Mouse (Mus musculus): ENCODE measurements around the gene Lmcd1. TPM values are rescaled to one million over a fixed set of nuclear protein-coding genes. Genes with fewer than 3 reads are reported as not detected.
"Not testable (repeated sequence)": the region's sequence is repeated elsewhere in the genome, so short reads cannot be mapped to it uniquely, and the experiment has no call there.

Lmcd1 gene
- 4.6 and 5.6 TPM in 2 replicates for total RNA-seq (2021)
- long read RNA-seq, transcript Lmcd1-201 (6 exons, 1,730 nt) = major isoform, 8 of 15 reads
- long read RNA-seq, partial matches to known transcripts = 4 of 15 reads
- long read RNA-seq, other reads (novel, unspliced or antisense) = 3 of 15 reads

GRCm38 (mm10) chr6:112273501-112274205 lies at the start of gene Lmcd1:
TSS of gene Lmcd1 (plus strand) at chr6:112273758.
- DNase-seq = peak; percentile 85

- DNase-seq = no peak
These were observed 49.5 kb upstream of the Lmcd1 start for GRCm38 (mm10) chr6:112223877-112224632.

GRCm38 (mm10) chr6:112236775-112237174 lies 36.8 kb upstream of the Lmcd1 start:
- no peak for DNase-seq

GRCm38 (mm10) chr6:112242216-112242615 lies 31.3 kb upstream of the Lmcd1 start:
- DNase-seq = no peak

GRCm38 (mm10) chr6:112245639-112246038 lies 27.9 kb upstream of the Lmcd1 start:
- DNase-seq = peak; percentile 86

- no peak for DNase-seq
These were observed 26.9 kb upstream of the Lmcd1 start for GRCm38 (mm10) chr6:112246636-112247035.

GRCm38 (mm10) chr6:112253943-112254342 lies 19.6 kb upstream of the Lmcd1 start:
- not testable (repeated sequence) for DNase-seq

- no peak for DNase-seq
These were observed 18.6 kb upstream of the Lmcd1 start for GRCm38 (mm10) chr6:112254967-112255366.

GRCm38 (mm10) chr6:112255388-112256225 lies 18.0 kb upstream of the Lmcd1 start:
- DNase-seq = no peak

GRCm38 (mm10) chr6:112256599-112256998 lies 17.0 kb upstream of the Lmcd1 start:
- no peak for DNase-seq

- DNase-seq = no peak
These were observed 12.5 kb upstream of the Lmcd1 start for GRCm38 (mm10) chr6:112261089-112261488.

GRCm38 (mm10) chr6:112264321-112264720 lies 9.2 kb upstream of the Lmcd1 start:
- no peak for DNase-seq

GRCm38 (mm10) chr6:112266631-112267030 lies 6.9 kb upstream of the Lmcd1 start:
- no peak for DNase-seq

GRCm38 (mm10) chr6:112267661-112268357 lies 5.7 kb upstream of the Lmcd1 start:
- DNase-seq = no peak

GRCm38 (mm10) chr6:112274261-112275055 lies 900 bp downstream of the Lmcd1 start:
- DNase-seq = peak; percentile 87

- DNase-seq = no peak
These were observed 2.2 kb downstream of the Lmcd1 start for GRCm38 (mm10) chr6:112275731-112276245.

- DNase-seq = no peak
These were observed 5.2 kb downstream of the Lmcd1 start for GRCm38 (mm10) chr6:112278805-112279204.

- DNase-seq = no peak
These were observed 6.6 kb downstream of the Lmcd1 start for GRCm38 (mm10) chr6:112280161-112280560.

GRCm38 (mm10) chr6:112280945-112281344 lies 7.4 kb downstream of the Lmcd1 start:
- DNase-seq = no peak

- no peak for DNase-seq
These were observed 8.4 kb downstream of the Lmcd1 start for GRCm38 (mm10) chr6:112281935-112282334.

- no peak for DNase-seq
These were observed 10.5 kb downstream of the Lmcd1 start for GRCm38 (mm10) chr6:112284087-112284486.

All from adrenal gland, postnatal 25 days (tissue).